Mouse (Mus musculus) NIH3T3 (cell line): Measurements from ENCODE around the gene Nav2.

ENCODE experiments used
- DNase-seq: peaks from one replicate; pipeline ENCODE4 v3.0.0-alpha.2; 2012; ENCODE audit warnings: low read depth

The Nav2 gene

DNA sequence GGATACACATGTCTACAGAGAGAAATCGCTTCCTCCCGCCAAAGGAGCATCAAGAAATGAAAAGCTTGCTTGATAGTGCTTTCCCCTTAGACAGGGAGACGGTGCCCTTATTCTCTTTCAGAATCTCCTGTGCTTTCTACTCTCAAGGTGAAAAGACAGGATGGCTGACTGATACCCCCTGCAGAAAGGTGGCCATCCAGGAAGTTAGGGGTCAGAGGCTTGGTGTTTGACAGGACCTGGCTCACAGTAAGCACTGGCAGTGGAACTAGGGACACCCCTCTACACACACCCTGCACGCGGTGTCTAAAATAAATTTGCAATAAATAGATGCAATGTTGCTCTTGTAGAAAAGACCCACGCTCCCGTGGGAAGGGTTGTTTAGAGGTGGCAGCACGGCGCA, 723.4 kb downstream of the Nav2 start:
- no peak for DNase-seq

DNA sequence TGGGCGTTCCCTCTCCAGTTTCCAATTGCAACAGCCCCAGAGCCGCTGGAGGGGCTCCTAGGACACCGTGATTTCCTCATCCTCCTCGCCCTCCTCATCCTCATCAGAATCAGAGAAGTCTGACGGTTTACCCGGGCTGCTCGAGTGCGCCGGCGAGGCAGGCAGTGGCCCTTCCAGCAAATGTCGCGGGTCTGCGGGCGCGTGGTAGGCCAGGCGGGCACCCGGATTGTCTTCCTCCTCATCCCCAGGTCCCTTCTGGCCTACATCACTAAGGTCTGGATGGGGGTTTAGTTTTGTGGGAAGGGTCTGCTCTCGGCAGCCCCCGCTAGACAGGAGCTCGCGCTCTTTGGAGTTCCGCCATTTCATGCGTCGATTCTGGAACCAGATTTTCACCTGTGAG, 723.9 kb downstream of the Nav2 start:
- DNase-seq, result no peak

DNA sequence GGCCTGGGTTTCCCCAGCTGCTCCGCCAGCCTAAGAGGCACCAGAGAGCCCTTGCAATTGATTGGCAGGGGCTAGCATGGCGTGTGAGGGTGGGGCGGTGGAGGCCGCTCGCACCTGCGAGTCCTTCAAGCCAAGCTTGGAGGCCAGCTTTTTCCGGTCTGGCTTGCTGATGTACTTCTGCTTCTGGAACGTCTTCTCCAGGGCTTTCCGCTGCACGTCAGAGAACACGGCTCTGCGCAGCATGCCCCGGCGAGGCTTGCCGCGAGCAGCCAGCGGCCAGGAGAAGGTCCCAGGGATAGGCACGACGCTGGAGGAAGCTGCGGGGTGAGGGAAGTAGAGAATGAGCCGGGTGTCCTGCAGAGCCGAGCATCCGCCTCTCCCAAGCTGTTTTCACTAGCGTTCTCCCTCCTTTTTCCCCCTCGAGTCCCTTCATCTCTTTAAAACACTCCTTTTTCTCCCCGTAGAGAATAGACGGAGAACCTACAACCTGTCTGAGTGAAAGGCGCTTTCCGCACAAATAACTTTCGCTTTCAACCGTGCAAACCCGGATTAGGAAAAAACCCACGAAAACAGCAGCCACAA, 725.0 kb downstream of the Nav2 start:
- DNase-seq, result no peak

DNA sequence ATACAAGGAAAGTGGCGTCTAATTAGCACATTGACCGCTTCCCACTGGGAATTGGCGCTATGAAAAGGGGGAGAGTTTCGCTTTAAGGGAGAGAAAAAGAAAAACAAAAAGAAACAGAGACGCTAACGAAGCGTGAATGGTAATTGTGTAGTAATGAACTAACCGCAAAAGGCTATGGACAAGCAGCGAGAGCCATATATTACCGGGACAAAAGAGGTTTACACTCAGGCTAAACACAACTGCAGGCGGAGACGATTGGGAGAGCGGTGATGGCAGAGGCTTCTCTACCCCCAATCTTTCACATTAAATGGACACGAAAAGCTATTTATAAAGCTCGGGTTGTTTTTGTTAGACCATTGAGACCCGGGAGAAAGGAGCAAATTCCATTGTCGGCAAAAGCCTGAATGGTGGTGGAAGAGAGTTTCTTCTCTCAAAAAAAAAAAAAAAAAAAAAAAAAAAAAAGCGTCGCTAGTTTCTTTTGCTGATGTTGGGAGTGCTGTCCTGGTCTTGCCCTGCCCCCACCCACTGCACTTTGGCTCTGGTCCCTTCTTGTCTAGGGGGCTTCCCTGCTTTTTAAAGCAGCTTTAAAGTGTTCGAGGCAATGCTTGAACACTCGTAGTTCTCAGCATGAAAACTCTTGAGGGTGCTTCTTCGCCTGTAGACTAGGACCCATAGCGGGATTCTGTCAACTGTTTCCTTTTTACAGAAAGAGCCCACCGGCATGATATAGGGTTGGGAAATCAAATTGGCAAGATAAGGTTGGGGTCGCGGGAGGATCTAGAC, 726.0 kb downstream of the Nav2 start:
- no peak for DNase-seq

DNA sequence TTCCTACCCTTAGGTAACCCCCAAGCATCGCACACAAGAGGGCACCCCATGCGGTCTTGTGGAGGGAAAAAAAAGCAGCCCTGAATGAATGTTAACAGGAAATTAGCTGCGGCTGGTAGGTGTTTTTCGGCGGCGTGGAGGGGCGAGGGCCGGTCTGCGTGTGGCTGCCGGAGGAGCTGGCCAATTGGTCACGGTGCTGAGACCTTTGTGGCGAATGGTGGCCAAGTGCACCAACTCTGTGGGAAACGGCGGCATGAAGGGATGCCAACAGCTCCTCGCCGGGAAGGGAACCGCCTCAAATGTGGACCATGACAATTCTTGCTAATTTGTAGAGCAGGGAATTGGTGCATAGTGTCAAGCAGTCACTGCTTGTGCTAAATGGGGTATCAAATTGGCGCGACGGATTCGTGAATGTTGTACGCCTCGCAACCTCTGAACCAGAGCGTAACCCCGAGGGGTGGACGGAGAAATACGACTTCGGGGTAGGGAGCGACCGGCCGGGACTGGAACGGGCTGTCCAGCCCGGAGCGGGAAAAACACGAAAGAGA, 726.6 kb downstream of the Nav2 start:
- no peak for DNase-seq

DNA sequence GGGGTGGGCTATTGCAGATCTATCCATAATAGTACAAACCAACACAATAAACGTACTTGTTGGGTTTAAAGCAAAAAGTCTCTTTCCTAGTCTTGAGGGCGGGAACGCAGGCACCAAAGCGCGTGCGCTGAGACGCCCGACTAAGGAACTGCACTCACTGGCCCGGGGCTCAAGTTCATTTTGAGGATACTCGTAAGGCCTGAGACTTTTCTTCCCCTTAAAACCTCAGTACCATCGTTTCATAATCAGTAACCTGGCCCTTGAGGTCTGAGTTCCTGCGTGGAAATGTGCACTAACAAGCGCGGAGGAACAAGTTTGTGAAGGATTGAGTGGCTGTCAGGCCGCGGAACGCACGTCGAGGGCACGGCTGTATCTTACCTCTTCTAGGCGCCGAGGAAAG, 727.5 kb downstream of the Nav2 start:
- DNase-seq, result no peak

DNA sequence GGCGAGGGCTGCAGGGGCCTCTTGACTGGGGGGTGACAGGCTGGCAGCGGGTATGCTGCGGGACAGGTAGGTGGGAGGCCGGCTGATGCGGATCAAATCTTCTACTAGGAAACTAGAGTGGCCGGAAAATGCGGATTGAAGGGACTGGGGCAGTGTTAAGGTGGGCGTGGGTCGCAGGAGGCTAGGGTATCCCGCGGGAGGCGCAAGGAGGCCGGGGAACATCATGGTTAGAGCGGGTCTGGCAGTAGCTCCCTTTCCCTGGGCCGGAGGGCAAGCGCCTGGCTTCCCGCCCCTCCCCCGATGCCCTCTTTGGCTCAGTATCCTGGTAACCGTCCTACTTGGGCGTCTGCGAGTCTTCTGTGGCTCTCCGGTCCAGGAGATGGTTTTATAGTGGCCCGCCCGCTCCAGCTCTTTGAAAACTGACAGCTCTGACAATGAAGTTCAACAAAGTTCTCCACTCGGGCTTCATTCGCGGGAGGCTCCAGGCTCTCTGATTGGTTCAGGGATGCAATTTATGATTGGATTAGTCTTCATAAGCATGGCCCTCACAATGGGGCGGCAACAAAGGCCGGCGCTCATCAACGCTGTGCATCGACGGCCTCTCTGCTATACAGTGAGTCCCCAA, 728.1 kb downstream of the Nav2 start, which contains the start of gene Dbx1:
TSS of gene Dbx1 (minus strand) at position 359 of the 625 bp plus-strand sequence.
- no peak for DNase-seq

DNA sequence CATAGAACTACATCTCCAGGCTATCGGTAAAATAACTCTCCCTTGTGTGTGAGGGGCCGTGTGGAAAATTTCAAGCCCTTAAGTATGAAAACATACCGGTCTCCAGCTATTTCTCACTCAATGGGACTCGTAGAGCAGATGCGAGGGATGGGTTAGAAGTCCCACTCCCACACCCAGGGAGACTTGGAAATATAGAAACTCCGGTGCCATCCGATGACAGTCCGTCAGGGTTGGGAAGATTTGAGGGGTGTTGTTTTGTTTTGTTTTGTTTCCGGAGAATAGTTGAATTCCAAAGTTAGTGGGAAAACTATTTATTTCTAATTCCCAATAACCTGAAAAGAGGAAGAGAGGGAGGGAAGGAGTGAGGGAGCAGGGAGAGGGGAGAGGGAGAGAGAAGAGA, 728.8 kb downstream of the Nav2 start:
- no peak for DNase-seq

DNA sequence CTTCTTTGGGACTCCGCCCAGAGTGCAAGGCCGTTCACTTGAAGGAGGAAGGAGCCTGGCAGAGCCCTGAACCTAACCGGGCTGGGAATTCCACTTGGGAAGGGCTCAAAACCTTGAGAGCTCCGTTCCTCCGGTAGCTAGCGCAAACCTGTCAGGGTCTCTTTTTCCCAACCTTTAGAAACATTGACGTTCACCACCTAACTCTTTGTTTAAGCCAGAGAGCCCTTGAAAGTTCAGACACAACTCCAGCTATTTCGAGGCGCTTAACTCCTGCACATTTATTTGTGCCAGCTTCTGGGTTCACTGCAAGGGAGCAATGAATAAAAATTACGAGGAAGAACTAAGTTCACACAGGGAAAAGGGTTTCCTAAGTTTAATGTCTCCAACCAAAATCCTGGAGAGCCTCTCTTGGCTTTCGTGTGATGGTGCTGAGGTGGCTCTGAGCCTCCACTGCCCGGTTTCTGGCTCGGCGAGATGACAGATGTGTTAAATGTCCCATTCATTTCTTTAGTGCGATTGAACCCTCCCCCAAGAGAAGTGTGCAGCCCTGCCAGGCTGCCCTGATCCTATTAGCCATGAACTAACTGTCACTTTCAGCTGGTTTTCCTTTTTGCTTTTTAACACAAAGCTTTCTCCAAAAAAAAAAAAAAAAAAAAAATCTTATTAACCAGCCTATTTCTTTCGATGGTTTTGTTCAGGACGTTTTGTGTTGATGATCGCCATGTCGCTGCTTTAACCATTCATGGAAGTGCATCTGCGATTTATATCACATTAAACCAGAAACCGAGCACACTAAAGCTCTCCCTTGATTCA, 729.5 kb downstream of the Nav2 start:
- no peak for DNase-seq

DNA sequence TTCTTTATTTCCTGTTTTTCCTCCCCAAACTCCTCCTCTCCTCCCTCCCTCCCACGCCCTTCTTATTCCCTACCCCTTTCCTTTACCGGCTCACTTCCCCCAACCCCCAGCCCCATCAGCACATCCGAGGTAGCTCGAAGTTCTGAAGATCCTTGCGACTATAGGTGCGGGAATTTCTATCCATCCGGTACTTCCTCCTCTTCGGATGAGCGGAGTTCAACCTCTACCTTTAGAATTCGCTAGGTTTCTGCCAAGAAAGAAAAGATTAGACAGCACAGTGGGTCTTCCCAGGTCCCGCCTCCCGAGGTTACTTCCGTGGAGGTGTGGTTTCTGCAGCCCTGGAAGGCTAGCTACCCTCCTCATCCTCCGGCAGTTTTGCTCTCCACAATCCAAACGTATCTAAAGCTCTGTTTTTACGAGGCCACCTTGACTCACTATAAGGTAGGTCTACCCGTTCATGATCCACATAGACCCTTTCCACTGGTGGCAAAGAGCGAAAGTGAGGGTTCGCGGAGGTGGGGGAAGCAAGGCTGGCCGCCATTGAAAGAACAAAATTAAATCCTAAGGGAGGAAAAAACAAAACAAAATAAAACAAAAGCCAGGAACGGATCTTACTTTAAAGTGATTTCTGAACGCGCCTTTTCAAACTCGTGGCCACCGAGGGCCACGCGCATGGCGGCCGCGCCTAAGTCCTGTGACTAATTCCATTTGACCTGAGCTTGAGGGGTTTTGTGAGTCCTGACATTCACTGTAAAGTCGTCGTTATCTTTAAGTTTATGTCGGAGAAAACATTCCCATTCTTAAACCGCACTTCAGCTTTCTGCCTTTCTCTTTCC, 730.6 kb downstream of the Nav2 start:
- DNase-seq, result no peak

DNA sequence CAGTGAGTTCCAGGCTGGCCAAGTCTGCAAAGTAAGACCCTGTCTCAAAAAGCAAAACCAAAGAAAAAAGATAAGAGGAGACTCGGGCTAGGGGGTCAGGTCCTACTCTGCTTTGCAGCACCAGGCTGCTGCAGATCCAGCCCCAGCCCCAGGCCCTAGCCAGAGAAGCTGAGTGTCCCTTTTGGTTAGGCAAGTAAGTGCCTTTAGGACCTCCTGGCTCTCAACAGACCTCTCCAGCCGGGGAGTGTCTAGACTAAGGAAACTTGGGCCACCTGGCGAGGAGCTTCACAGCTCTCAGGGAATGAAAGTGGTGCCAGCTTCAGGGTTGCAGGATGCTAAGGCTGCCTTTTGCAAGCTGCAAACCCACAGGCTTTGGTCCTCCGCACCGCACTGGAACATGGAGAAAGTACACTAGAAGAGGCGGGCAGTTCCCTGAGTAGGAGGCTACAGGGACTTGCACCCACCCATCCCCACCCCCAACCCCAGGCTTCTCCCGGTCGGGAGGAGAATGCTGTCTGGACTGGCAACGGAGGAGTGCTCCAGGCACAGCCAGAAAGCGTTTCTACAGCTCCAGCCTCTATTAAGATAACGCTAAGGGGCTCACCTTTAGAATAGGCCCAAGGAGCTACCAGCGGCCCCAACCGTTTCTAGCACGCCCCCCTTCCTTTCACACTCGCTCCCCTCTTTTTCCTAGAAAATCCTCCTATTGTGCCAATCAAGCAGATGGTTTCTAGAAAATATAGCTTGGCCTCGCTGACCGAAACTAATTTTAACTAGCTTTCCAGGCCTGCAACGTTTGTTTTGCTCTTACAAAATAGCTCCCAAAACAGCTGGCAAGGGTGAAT, 731.6 kb downstream of the Nav2 start:
- DNase-seq, result no peak

DNA sequence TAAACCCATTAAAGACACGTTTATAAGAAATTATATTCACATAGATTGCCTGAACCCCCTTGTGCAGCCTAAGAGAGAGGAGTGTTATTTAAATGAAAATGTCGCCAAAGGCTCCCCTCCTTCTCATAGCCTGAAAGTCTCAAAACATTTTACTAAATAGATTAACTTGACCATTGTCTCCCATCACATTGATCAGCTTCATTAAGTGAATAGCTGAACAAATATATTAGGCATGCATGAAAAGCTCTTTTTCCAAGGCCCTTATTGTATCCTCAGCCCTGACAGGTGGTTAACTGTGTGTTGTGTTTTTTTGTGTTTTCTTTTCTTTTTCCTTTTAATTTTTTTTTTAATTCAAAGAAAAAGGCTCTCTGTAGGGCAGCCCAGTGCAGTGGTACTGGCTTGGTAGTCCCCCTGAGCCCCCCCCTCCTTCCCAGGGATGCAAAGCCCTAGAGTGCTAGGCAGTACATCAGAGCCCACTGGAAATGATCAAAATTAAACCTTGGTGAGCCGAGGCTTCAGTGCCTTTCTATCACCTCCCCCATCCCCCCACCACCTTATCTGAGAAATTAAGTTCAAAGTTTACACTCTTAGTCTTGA, 732.3 kb downstream of the Nav2 start:
- DNase-seq, result no peak
